Comparison of ENCODE assay signal across 8 mouse cellular contexts in the genomic region with DNA sequence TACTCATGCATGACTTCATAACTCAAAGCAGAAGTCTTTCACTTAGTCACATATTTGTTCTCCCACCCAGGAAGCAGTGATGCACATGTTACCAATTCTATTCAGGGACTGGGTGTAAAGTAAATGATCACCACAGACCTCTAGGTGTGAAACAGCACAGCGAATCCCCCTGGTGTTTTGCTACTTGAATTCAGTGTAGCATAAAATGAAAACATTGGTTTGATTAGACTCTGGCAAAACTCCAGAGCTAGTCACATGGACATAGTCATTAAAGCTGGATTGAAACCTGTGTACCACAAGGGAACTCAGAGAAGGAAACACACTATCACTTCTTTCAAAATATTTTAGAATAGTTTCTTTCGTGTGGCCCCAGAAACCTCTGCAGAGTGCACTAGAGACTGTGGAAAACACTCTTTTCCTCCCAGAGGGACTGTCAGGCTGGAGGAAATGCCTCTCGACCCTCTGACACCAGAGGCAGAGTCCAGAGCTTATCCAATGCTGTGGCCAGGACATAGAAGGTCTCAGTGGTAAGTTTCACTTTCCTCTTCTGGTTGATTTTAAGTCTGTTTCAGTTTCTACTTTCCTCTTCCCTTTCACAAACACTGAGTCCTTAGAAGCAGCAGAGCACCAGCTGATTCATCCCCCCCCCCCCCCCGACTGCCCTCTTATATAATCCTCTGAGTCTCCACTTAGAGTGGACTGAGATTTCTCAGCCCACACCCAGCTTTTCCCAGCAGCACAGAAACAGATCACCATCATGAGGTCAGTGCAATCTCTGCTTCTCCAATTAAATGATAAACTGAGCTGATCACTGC. TPM values are rescaled to one million over a fixed set of nuclear protein-coding genes. Genes with fewer than 3 reads are reported as not detected.
DNase-seq lines count a peak whose midpoint lies in the region; ATAC-seq and TF ChIP-seq lines count a peak whose summit lies in the region.
"Not testable (repeated sequence)": the region's sequence is repeated elsewhere in the genome, so short reads cannot be mapped to it uniquely, and the experiment has no call there.

A gene (plus strand): TSS at position 734 of the 815 bp plus-strand sequence.

- H3K4me3 ChIP-seq in embryonic facial prominence, embryonic 12.5 days; lung, embryonic 16.5 days (ENCODE audit: low read length); neural tube, embryonic 13.5 days; thymus, adult 2 months (ENCODE audit: control insufficient read depth, insufficient read depth, low read length): not testable (repeated sequence)
- peak within 1 kb of the TSS; percentile 37; the same call in 1 of the 2 replicates for H3K4me3 ChIP-seq in heart, adult 2 months

- not testable (repeated sequence) for H3K9me3 ChIP-seq in embryonic facial prominence, embryonic 12.5 days; lung, embryonic 16.5 days (ENCODE audit: control insufficient read depth, low read length); neural tube, embryonic 13.5 days

- H3K4me2 ChIP-seq in embryonic facial prominence, embryonic 12.5 days (replicated peaks); lung, embryonic 16.5 days (ENCODE audit: low read depth, low read length); neural tube, embryonic 13.5 days: not testable (repeated sequence)

- H3K27me3 ChIP-seq in embryonic facial prominence, embryonic 12.5 days; heart, adult 2 months (ENCODE audit: control insufficient read depth, insufficient read depth, low read length); lung, embryonic 16.5 days (ENCODE audit: control insufficient read depth, insufficient read depth, low read depth, low read length); neural tube, embryonic 13.5 days; thymus, adult 2 months (ENCODE audit: control insufficient read depth, insufficient read depth, low read length): not testable (repeated sequence)

- TF ChIP-seq EP300 in heart, adult 2 months (IDR thresholded peaks at IDR 0.05; ENCODE audit: insufficient read depth, low read depth, low read length) = not testable (repeated sequence)

- 33% methylated on average over 4 of the region's 4 CpGs for WGBS in embryonic facial prominence, embryonic 12.5 days
- 15% methylated on average over 4 of the region's 4 CpGs for WGBS in heart, adult 2 months
- WGBS in lung, embryonic 16.5 days = 33% methylated on average over 4 of the region's 4 CpGs
- WGBS in neural tube, embryonic 13.5 days = 63% methylated on average over 4 of the region's 4 CpGs
- 27% methylated on average over 4 of the region's 4 CpGs for WGBS in thymus, adult 2 months

- ATAC-seq in embryonic facial prominence, embryonic 12.5 days (ENCODE audit: insufficient number of reproducible peaks, insufficient read depth, low FRiP score, low TSS enrichment) = peak; percentile 57
- peak; percentile 64 for ATAC-seq in lung, embryonic 16.5 days (ENCODE audit: low read depth)
- peak; percentile 40 for ATAC-seq in neural tube, embryonic 13.5 days (ENCODE audit: low read depth)

- intact Hi-C loops in heart, adult 2 months (cut with DNase I) = loop anchor here (2.0 kb wide), 3 partner anchors 19 to 57 kb away; a partner anchor contains a TSS

- not testable (repeated sequence) for H3K27ac ChIP-seq in embryonic facial prominence, embryonic 12.5 days; lung, embryonic 16.5 days (ENCODE audit: low read length); neural tube, embryonic 13.5 days (replicated peaks)
- H3K27ac ChIP-seq in heart, adult 2 months = peak within 1 kb of the TSS; percentile 79
- H3K27ac ChIP-seq in thymus, adult 2 months (ENCODE audit: control insufficient read depth, insufficient read depth, low read length) = peak within 1 kb of the TSS; percentile 81

- H3K79me2 ChIP-seq in heart, adult 2 months (replicated peaks; ENCODE audit: control insufficient read depth, insufficient read depth, low read length) = not testable (repeated sequence)

- peak; percentile 73 for DNase-seq in adipocyte (ENCODE audit: low spot score)
- peak; percentile 69 to 72 for DNase-seq in heart, adult 2 months
- peak; percentile 65 for DNase-seq in induced T-regulatory cell, adult 2 months (ENCODE audit: low read depth)
- DNase-seq in kidney, postnatal 36 days = peak; percentile 70
- DNase-seq in thymus, adult 2 months = not testable (repeated sequence)

- not testable (repeated sequence) for H3K4me1 ChIP-seq in embryonic facial prominence, embryonic 12.5 days; heart, adult 2 months (ENCODE audit: control insufficient read depth, insufficient read depth, low read length); lung, embryonic 16.5 days (replicated peaks; ENCODE audit: control insufficient read depth, insufficient read depth, low read length); neural tube, embryonic 13.5 days (replicated peaks); thymus, adult 2 months (replicated peaks; ENCODE audit: control insufficient read depth, insufficient read depth, low read length)

- H3K36me3 ChIP-seq in embryonic facial prominence, embryonic 12.5 days; heart, adult 2 months (ENCODE audit: control insufficient read depth, insufficient read depth, low read length); lung, embryonic 16.5 days (ENCODE audit: control insufficient read depth, insufficient read depth, low read length); neural tube, embryonic 13.5 days; thymus, adult 2 months (ENCODE audit: control insufficient read depth, insufficient read depth, low read length): not testable (repeated sequence)

- peak; percentile 37; the same call in 1 of the 2 replicates for TF ChIP-seq POLR2A in heart, adult 2 months (IDR thresholded peaks at IDR 0.05; ENCODE audit: insufficient read depth, low read depth, low read length)
- not testable (repeated sequence) for TF ChIP-seq POLR2A in thymus, adult 2 months (IDR thresholded peaks at IDR 0.05; ENCODE audit: control insufficient read depth, extremely low read depth, insufficient read depth, low read length, poor library complexity)

- not testable (repeated sequence) for TF ChIP-seq CTCF in heart, adult 2 months (IDR thresholded peaks at IDR 0.05); thymus, adult 2 months (IDR thresholded peaks at IDR 0.05; ENCODE audit: borderline replicate concordance, control insufficient read depth, extremely low read depth, insufficient read depth, low read length, poor library complexity)

- not testable (repeated sequence) for H3K9ac ChIP-seq in embryonic facial prominence, embryonic 12.5 days; lung, embryonic 16.5 days (ENCODE audit: low read length); neural tube, embryonic 13.5 days
- H3K9ac ChIP-seq in heart, adult 2 months (ENCODE audit: low read depth, low read length) = peak within 1 kb of the TSS; percentile 91

RNA-seq across cellular contexts. Expression of the gene that starts here (rescaled TPM):
- polyA plus RNA-seq in embryonic facial prominence, embryonic 12.5 days (2016; fragmentation: Nextera tagmentation; extraction: Ambion mirVana) = 0.33 TPM in 1 of 2 replicates, not detected in the other
- 1 to 10 TPM; 1.2 to 1.4 TPM for total RNA-seq in heart, adult 2 months (2021)
- 0.90 and 2.4 TPM in 2 replicates for polyA plus RNA-seq in heart, adult 2 months (2012; rRNA removed)
- 0.25 TPM in 1 of 2 replicates, not detected in the other for polyA plus RNA-seq in lung, embryonic 16.5 days (2015; fragmentation: Nextera tagmentation; extraction: Ambion mirVana)
- polyA plus RNA-seq in neural tube, embryonic 13.5 days (2015; fragmentation: Nextera tagmentation; extraction: Ambion mirVana) = 0.35 TPM in 1 of 2 replicates, not detected in the other
- polyA plus RNA-seq in thymus, adult 2 months (2012; rRNA removed) = 1.5 and 2.3 TPM in 2 replicates

Comparison
In these comparisons a context has a peak if more than half of its experiments do, and no peak if none do; other contexts are left out.
1. Peak in ATAC-seq in embryonic facial prominence, embryonic 12.5 days; RNA of the gene not detected or under 1 TPM.
2. Peak in ATAC-seq in lung, embryonic 16.5 days; RNA of the gene not detected or under 1 TPM.
3. Peak in ATAC-seq in neural tube, embryonic 13.5 days; RNA of the gene not detected or under 1 TPM.